Mouse (Mus musculus) embryonic fibroblast, embryonic 13.5 days (primary cell): ENCODE measurements at regions not wholly inside any gene's neighbourhood (a gene's known extent, or its start where the extent isn't known, plus 50 kb on each side); places are given as distances from the start of the nearest gene placed in this dataset.
A peak's percentile ranks its signal among the peaks of the same experiment; 100 is the strongest.

ENCODE experiments used
- H3K27ac ChIP-seq: 2 replicates; pipeline ENCODE4 v1.5.1; 2012; ENCODE audit warnings: low read length, control low read depth, inconsistent platforms; ENCODE audit not compliant: insufficient read depth
- H3K4me1 ChIP-seq: 2 replicates; pipeline ENCODE4 v1.6.1; 2011; ENCODE audit warnings: low read length; ENCODE audit not compliant: control insufficient read depth, insufficient read depth
- H3K4me3 ChIP-seq: 2 replicates; pipeline ENCODE4 v1.5.1; 2011; ENCODE audit warnings: mild to moderate bottlenecking, control low read depth, low read length; ENCODE audit not compliant: insufficient read depth
- CTCF ChIP-seq: IDR thresholded peaks from 2 replicates; pipeline ENCODE4 v1.5.1; 2011; ENCODE audit warnings: mild to moderate bottlenecking, control low read depth, low read length, moderate library complexity, borderline replicate concordance; ENCODE audit not compliant: insufficient read depth
- POLR2A ChIP-seq: IDR thresholded peaks from 2 replicates; pipeline ENCODE4 v1.6.1; 2011; ENCODE audit warnings: low read depth, mild to moderate bottlenecking, control low read depth, low read length, moderate library complexity

DNA sequence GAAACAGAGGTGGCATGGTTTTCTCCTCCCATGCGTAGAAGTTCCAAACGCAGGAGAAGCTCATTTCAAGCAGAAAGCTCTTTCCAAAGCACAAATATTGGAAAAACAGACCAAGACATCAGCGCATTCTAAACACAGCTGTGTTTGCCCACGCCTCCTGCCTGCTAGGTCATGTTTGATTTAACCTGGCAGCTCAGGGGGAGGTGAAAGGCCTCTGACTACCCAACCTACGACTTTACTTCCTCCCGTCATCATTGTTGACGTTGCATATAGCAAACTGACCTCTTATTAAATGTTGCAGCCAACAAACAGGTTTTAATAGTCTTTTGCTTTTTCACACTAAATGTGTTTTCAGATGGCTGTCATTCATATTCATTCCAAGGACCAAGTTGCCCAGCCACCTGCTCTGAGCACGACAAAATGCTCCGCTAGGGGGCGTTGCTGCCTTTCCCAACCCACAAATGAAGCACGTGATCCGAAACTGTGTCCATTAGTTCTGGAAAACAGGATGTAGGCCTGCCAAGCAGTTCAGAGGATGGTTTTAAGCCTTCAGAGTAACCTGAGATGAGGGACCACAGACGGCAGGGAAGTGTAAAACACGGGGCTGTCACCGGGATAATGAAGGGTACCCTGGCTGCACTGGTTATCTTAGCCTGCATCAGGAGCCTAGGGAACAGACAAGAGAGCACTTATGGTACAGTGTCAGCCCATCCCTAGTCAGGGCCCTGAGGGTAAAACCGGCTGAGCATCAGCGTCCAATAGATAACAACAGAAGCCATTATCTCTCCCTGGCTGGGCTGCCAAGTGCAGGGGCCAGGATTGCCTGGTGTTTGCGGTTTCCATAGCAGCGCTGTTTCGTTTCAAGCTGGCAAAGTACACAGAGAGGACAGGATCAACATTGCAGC, 67.6 kb upstream of the Noct start:
- H3K4me3 ChIP-seq, result no peak overlapping the region
- TF ChIP-seq CTCF (peak; percentile 36; the same call in 1 of the 2 replicates), POLR2A (no peak)
- H3K27ac ChIP-seq, result peak overlapping the region; percentile 78; the same call in 1 of the 2 replicates
- H3K4me1 ChIP-seq, result peaks cover 18% of the 10 kb centered on the region

DNA sequence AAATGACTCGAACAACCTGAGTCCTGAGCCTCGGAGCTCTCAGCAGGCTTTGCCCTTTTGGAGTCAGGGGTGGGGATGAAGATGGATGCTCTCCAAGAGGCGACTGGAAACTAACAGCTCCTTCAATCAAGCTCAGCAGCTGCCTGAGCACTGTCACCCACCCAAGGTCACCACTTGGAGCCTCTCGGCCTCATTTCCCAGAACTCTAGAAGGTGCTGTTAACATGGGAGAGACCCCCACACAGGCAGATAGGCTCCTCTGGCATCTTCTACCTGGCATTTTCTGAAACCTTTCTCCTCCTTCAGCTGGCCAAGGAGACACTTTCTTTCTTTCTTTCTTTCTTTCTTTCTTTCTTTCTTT, 67.0 kb upstream of the Noct start:
- TF ChIP-seq POLR2A (no peak), CTCF (no peak)
- no peak overlapping the region for H3K27ac ChIP-seq
- H3K4me1 ChIP-seq, result peaks cover 18% of the 10 kb centered on the region
- no peak overlapping the region for H3K4me3 ChIP-seq

DNA sequence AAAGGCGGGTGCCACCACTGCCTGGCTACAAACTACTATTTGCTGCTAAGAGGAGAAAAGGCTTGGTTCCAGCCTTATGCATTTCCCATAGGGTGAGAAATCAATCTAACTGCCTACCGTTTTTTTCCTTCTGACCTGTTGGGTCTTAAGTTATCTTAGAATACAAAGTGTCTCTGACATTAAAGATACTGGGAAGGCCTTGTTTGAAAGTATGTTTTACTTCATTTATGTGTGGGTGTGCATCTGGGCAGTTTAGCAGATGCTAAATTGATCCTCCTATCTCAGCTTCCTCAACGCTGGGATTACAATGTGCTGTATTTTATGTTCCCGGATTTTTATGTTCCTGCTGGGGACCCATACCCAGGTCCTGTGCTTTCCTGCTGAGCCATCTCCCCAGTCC, 65.8 kb upstream of the Noct start:
- Histone ChIP-seq H3K4me3 (no peak overlapping the region), H3K27ac (no peak overlapping the region), H3K4me1 (peaks cover 18% of the 10 kb centered on the region)
- TF ChIP-seq POLR2A (no peak), CTCF (no peak)

DNA sequence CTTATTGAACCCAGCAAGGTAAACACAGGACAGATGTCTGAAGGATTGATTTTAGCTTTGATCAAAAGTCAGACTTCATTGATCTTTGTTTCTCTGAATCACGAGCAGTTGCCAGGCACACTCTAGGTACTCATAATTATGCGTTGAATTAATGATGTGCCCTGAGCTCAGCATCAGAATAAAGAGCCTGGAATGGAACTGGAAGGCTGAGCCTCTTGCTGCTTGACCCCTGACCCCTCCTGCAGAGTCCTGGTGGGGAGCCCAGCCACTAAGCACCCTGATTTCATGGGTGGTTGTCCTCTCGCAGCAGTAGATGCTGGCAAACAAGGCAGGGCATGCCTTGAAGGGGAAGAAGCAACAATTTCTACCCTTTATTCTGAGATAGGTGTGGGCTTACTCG, 64.9 kb upstream of the Noct start:
- Histone ChIP-seq H3K4me1 (peaks cover 18% of the 10 kb centered on the region), H3K4me3 (no peak overlapping the region), H3K27ac (no peak overlapping the region)
- TF ChIP-seq POLR2A (no peak), CTCF (no peak)

GRCm38 (mm10) chr3:51159881-51160280, 64.4 kb upstream of the Noct start:
- no peak overlapping the region for H3K27ac ChIP-seq
- no peak for TF ChIP-seq CTCF
- TF ChIP-seq POLR2A, result no peak

GRCm38 (mm10) chr3:51160625-51161024, 63.6 kb upstream of the Noct start:
- no peak overlapping the region for H3K27ac ChIP-seq
- peaks cover 11% of the 10 kb centered on the region for H3K4me1 ChIP-seq
- H3K4me3 ChIP-seq, result no peak overlapping the region
- TF ChIP-seq POLR2A, result no peak
- TF ChIP-seq CTCF, result no peak

More at GRCm38 (mm10) chr3:51159881-51160280, 64.4 kb upstream of the Noct start:
- peaks cover 17% of the 10 kb centered on the region for H3K4me1 ChIP-seq
- H3K4me3 ChIP-seq, result no peak overlapping the region

- TF ChIP-seq POLR2A (no peak), CTCF (no peak)
- H3K4me1 ChIP-seq, result no peaks in the 10 kb centered on the region
- H3K4me3 ChIP-seq, result no peak overlapping the region
- no peak overlapping the region for H3K27ac ChIP-seq
These were observed 54.9 kb upstream of the Noct start for GRCm38 (mm10) chr3:51169150-51169925.

- TF ChIP-seq CTCF (peak; percentile 99), POLR2A (no peak)
- H3K4me3 ChIP-seq, result no peak overlapping the region
- H3K4me1 ChIP-seq, result no peaks in the 10 kb centered on the region
- no peak overlapping the region for H3K27ac ChIP-seq
These were observed 53.9 kb upstream of the Noct start for GRCm38 (mm10) chr3:51170225-51170852.
